Comparison of ENCODE assay signal across 38 mouse cellular contexts in the genomic region with DNA sequence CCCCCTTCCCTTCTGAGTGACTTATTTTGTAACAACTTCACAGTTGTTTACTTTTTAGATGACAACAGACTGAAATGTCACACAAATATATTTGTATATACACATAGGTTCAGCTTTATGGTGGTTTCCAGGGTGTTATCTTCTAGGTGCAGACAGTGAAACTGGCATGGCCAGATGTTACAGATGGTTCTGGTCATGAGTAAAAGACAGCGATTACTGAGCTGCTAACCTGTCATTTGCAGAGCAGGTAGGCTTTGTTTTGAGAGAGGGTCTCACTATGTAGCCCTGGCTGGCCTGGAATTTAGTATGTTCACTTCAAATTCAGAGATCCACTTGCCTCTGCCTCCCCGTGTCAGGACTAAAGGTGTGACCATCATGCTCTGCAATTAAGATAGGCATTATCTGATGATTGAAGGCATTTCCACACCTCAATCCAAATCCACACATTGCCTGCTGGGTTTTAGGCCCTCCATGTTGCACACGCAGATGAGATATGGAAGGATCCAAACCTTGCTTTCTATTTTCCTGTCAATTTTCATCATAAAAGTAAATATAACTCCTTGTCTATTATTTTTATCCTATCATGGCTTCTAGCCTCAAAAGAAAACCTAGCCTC. TPM values are rescaled to one million over a fixed set of nuclear protein-coding genes. Genes with fewer than 3 reads are reported as not detected.
DNase-seq lines count a peak whose midpoint lies in the region; ATAC-seq lines count a peak whose summit lies in the region.
"Had no signal": no experiment of that assay in that cellular context is flagged by ENCODE, and none has a peak within 500 bp of the region (broad histone marks: within the 10 kb centered on the region; RNA-seq: fewer than 3 reads in every experiment).

No protein-coding gene starts in this region.

- ATAC-seq in liver, embryonic 11.5 days (replicated peaks; ENCODE audit: low FRiP score): no peak
- no peak for ATAC-seq in liver, embryonic 16.5 days (ENCODE audit: low read depth)
- ATAC-seq: forebrain, embryonic 14.5 days; intestine, postnatal 0 days; Patski had no signal

- H3K36me3 ChIP-seq in liver, embryonic 11.5 days (ENCODE audit: control insufficient read depth, insufficient read depth, low read length): peaks cover 14% of the 10 kb centered on the region
- H3K36me3 ChIP-seq in liver, embryonic 16.5 days (ENCODE audit: control insufficient read depth, insufficient read depth): peaks cover 11% of the 10 kb centered on the region
- peaks cover 23% of the 10 kb centered on the region for H3K36me3 ChIP-seq in embryonic facial prominence, embryonic 10.5 days (replicated peaks)
- H3K36me3 ChIP-seq in hindbrain, embryonic 10.5 days: peaks cover 29% of the 10 kb centered on the region

- no peaks in the 10 kb centered on the region for H3K27me3 ChIP-seq in liver, embryonic 11.5 days (replicated peaks; ENCODE audit: control insufficient read depth, insufficient read depth, low read length)
- H3K27me3 ChIP-seq in liver, embryonic 16.5 days (ENCODE audit: control insufficient read depth, insufficient read depth, low read depth, low read length): no peaks in the 10 kb centered on the region
- no peaks in the 10 kb centered on the region for H3K27me3 ChIP-seq in embryonic facial prominence, embryonic 10.5 days (replicated peaks; ENCODE audit: low read depth, poor library complexity, severe bottlenecking)
- H3K27me3 ChIP-seq in hindbrain, embryonic 10.5 days (ENCODE audit: insufficient read depth, poor library complexity, severe bottlenecking): no peaks in the 10 kb centered on the region
- H3K27me3 ChIP-seq: embryonic facial prominence, embryonic 12.5 days; heart, embryonic 12.5 days; limb, embryonic 15.5 days; megakaryocyte, embryonic 14.5 days; neural tube, embryonic 15.5 days; Patski had no signal

- H3K4me2 ChIP-seq in liver, embryonic 11.5 days: peak overlapping the region; percentile 76; the same call in 1 of the 2 replicates
- peak overlapping the region; percentile 22 for H3K4me2 ChIP-seq in liver, embryonic 16.5 days (ENCODE audit: low read depth, low read length)

- peak; percentile 47 for DNase-seq in cerebellum, adult 9-10 months
- DNase-seq in cerebellum, adult 11-12 months: no peak
- peak; percentile 57 for DNase-seq in c-Kit-positive CD71-positive TER-119-positive erythroid progenitor cells, embryonic 14.5 days (ENCODE audit: low spot score)
- DNase-seq in liver, embryonic 11.5 days (ENCODE audit: low spot score): no peak
- DNase-seq in adrenal gland, adult 8-10 months: no peak
- DNase-seq in embryonic facial prominence, embryonic 10.5 days (ENCODE audit: low spot score): no peak
- no peak for DNase-seq in hindbrain, embryonic 10.5 days (ENCODE audit: low spot score)
- DNase-seq: adrenal gland, postnatal 25 days; cerebellum, adult 8-10 months; cerebellum, postnatal 36 days; gastrocnemius, postnatal 14 days; heart, adult 18-20 months; heart, postnatal 4 days; kidney, postnatal 14 days; lung, postnatal 36 days; midbrain, embryonic 14.5 days; retina, postnatal 1 day; right cerebral cortex, postnatal 14 days; thymus, postnatal 14 days had no signal

- WGBS in liver, embryonic 11.5 days: 66% methylated on average over 3 of the region's 3 CpGs
- WGBS in liver, embryonic 16.5 days (ENCODE audit: insufficient replicate concordance): 35% methylated on average over 3 of the region's 3 CpGs
- WGBS in embryonic facial prominence, embryonic 10.5 days: 92% methylated on average over 3 of the region's 3 CpGs
- WGBS in hindbrain, embryonic 10.5 days: 90% methylated on average over 3 of the region's 3 CpGs

- H3K9ac ChIP-seq in liver, embryonic 11.5 days (ENCODE audit: low read depth, low read length): no peak overlapping the region
- H3K9ac ChIP-seq in liver, embryonic 16.5 days (ENCODE audit: low read depth, low read length): peak overlapping the region; percentile 25; the same call in 1 of the 2 replicates
- H3K9ac ChIP-seq: limb, embryonic 15.5 days had no signal

- peak overlapping the region; percentile 41; the same call in 1 of the 2 replicates for H3K27ac ChIP-seq in liver, embryonic 11.5 days (ENCODE audit: low read depth, low read length)
- peak overlapping the region; percentile 91 for H3K27ac ChIP-seq in liver, embryonic 16.5 days (ENCODE audit: low read length)
- H3K27ac ChIP-seq in embryonic facial prominence, embryonic 10.5 days (replicated peaks): no peak overlapping the region
- no peak overlapping the region for H3K27ac ChIP-seq in hindbrain, embryonic 10.5 days
- H3K27ac ChIP-seq: embryonic facial prominence, embryonic 12.5 days had no signal

- H3K4me1 ChIP-seq in liver, embryonic 11.5 days (replicated peaks; ENCODE audit: control insufficient read depth, insufficient read depth, low read length): peaks cover 33% of the 10 kb centered on the region
- H3K4me1 ChIP-seq in liver, embryonic 16.5 days (ENCODE audit: control insufficient read depth, low read depth, low read length): peaks cover 46% of the 10 kb centered on the region
- H3K4me1 ChIP-seq in embryonic facial prominence, embryonic 10.5 days: peaks cover 31% of the 10 kb centered on the region
- peaks cover 36% of the 10 kb centered on the region for H3K4me1 ChIP-seq in hindbrain, embryonic 10.5 days (replicated peaks)

- H3K4me3 ChIP-seq in liver, embryonic 11.5 days (ENCODE audit: low read depth, low read length): no peak overlapping the region
- H3K4me3 ChIP-seq in liver, embryonic 16.5 days (ENCODE audit: low read depth, low read length): no peak overlapping the region
- no peak overlapping the region for H3K4me3 ChIP-seq in embryonic facial prominence, embryonic 10.5 days
- H3K4me3 ChIP-seq in hindbrain, embryonic 10.5 days: no peak overlapping the region

- H3K9me3 ChIP-seq in liver, embryonic 11.5 days (ENCODE audit: control insufficient read depth, low read length): no peaks in the 10 kb centered on the region
- peaks cover 3% of the 10 kb centered on the region; the same call in 1 of the 2 replicates for H3K9me3 ChIP-seq in liver, embryonic 16.5 days (replicated peaks; ENCODE audit: control insufficient read depth, low read length)
- H3K9me3 ChIP-seq in embryonic facial prominence, embryonic 10.5 days: 0 out of 2 replicates have a peak, but pooled peaks cover 4% of the 10 kb centered on the region
- H3K9me3 ChIP-seq in hindbrain, embryonic 10.5 days: no peaks in the 10 kb centered on the region
- H3K9me3 ChIP-seq: embryonic facial prominence, embryonic 12.5 days; G1E; heart, embryonic 12.5 days; limb, embryonic 10.5 days; limb, embryonic 15.5 days; megakaryocyte, embryonic 14.5 days; neural tube, embryonic 15.5 days had no signal

RNA-seq across cellular contexts. Expression of gene Zfp672, which starts 5.4 kb away (rescaled TPM):
- polyA plus RNA-seq in liver, embryonic 11.5 days (2014; fragmentation: Nextera tagmentation; extraction: Ambion mirVana): 50.6 and 50.7 TPM in 2 replicates
- polyA plus RNA-seq in liver, embryonic 16.5 days (2015; fragmentation: Nextera tagmentation; extraction: Ambion mirVana): 33.8 and 36.6 TPM in 2 replicates
- 10 to 100 TPM; 44.3 to 65.6 (median 54.7) TPM for total RNA-seq in adrenal gland, adult 8-10 months (2022)
- polyA plus RNA-seq in embryonic facial prominence, embryonic 10.5 days (2016; fragmentation: Nextera tagmentation; extraction: Ambion mirVana): 24.7 and 27.1 TPM in 2 replicates
- polyA plus RNA-seq in hindbrain, embryonic 10.5 days (2016; fragmentation: Nextera tagmentation; extraction: Ambion mirVana): 28.4 and 30.4 TPM in 2 replicates

RNA-seq across cellular contexts. Expression of gene Sh3bp5l, which starts 5.8 kb away (rescaled TPM):
- polyA plus RNA-seq in liver, embryonic 11.5 days (2014; fragmentation: Nextera tagmentation; extraction: Ambion mirVana): 20.5 and 25.3 TPM in 2 replicates
- polyA plus RNA-seq in liver, embryonic 16.5 days (2015; fragmentation: Nextera tagmentation; extraction: Ambion mirVana): 16.8 and 17.0 TPM in 2 replicates
- total RNA-seq in adrenal gland, adult 8-10 months (2022): 10 to 100 TPM; 53.5 to 58.2 (median 55.9) TPM
- 40.7 and 44.3 TPM in 2 replicates for polyA plus RNA-seq in embryonic facial prominence, embryonic 10.5 days (2016; fragmentation: Nextera tagmentation; extraction: Ambion mirVana)
- polyA plus RNA-seq in hindbrain, embryonic 10.5 days (2016; fragmentation: Nextera tagmentation; extraction: Ambion mirVana): 50.7 and 52.0 TPM in 2 replicates

RNA-seq across cellular contexts. Expression of gene Zfp692, which starts 17.9 kb away (rescaled TPM):
- polyA plus RNA-seq in liver, embryonic 11.5 days (2014; fragmentation: Nextera tagmentation; extraction: Ambion mirVana): 18.3 and 19.2 TPM in 2 replicates
- polyA plus RNA-seq in liver, embryonic 16.5 days (2015; fragmentation: Nextera tagmentation; extraction: Ambion mirVana): 9.8 and 10.1 TPM in 2 replicates
- total RNA-seq in adrenal gland, adult 8-10 months (2022): 10 to 100 TPM in 3 of 4 experiments, 1 to 10 TPM in 1; 9.6 to 26.7 (median 17.0) TPM
- 27.7 and 29.7 TPM in 2 replicates for polyA plus RNA-seq in embryonic facial prominence, embryonic 10.5 days (2016; fragmentation: Nextera tagmentation; extraction: Ambion mirVana)
- 24.2 and 28.2 TPM in 2 replicates for polyA plus RNA-seq in hindbrain, embryonic 10.5 days (2016; fragmentation: Nextera tagmentation; extraction: Ambion mirVana)

RNA-seq across cellular contexts. Expression of gene 4930438A08Rik, which starts 50.1 kb away (rescaled TPM):
- polyA plus RNA-seq in liver, embryonic 11.5 days (2014; fragmentation: Nextera tagmentation; extraction: Ambion mirVana): 0.30 and 0.44 TPM in 2 replicates
- polyA plus RNA-seq in liver, embryonic 16.5 days (2015; fragmentation: Nextera tagmentation; extraction: Ambion mirVana): 2.5 and 3.2 TPM in 2 replicates
- total RNA-seq in adrenal gland, adult 8-10 months (2022): not detected
- 0.06 TPM in 1 of 2 replicates, not detected in the other for polyA plus RNA-seq in embryonic facial prominence, embryonic 10.5 days (2016; fragmentation: Nextera tagmentation; extraction: Ambion mirVana)
- 0.12 and 0.14 TPM in 2 replicates for polyA plus RNA-seq in hindbrain, embryonic 10.5 days (2016; fragmentation: Nextera tagmentation; extraction: Ambion mirVana)
- total RNA-seq: adrenal gland, postnatal 25 days; gastrocnemius, postnatal 14 days; heart, adult 18-20 months; heart, postnatal 4 days; layer of hippocampus, adult 18-20 months; layer of hippocampus, postnatal 10 days; left cerebral cortex, adult 2 months had no signal
- polyA plus RNA-seq: brain, embryonic 14.5 days; forebrain, embryonic 14.5 days; G1E; heart, embryonic 12.5 days; heart, postnatal 0 days; hindbrain, embryonic 14.5 days; intestine, postnatal 0 days; kidney, embryonic 14.5 days; limb, embryonic 10.5 days; lung, embryonic 16.5 days; midbrain, embryonic 14.5 days; neural tube, embryonic 15.5 days; Patski had no signal

RNA-seq across cellular contexts. Expression of gene Lypd8, which starts 54.1 kb away (rescaled TPM):
- 0.14 and 0.27 TPM in 2 replicates for polyA plus RNA-seq in liver, embryonic 11.5 days (2014; fragmentation: Nextera tagmentation; extraction: Ambion mirVana)
- 0.16 and 12.0 TPM in 2 replicates for polyA plus RNA-seq in liver, embryonic 16.5 days (2015; fragmentation: Nextera tagmentation; extraction: Ambion mirVana)
- not detected for total RNA-seq in adrenal gland, adult 8-10 months (2022)
- polyA plus RNA-seq in embryonic facial prominence, embryonic 10.5 days (2016; fragmentation: Nextera tagmentation; extraction: Ambion mirVana): not detected in 2 replicates
- polyA plus RNA-seq in hindbrain, embryonic 10.5 days (2016; fragmentation: Nextera tagmentation; extraction: Ambion mirVana): not detected in 2 replicates
- total RNA-seq: adrenal gland, postnatal 25 days; gastrocnemius, postnatal 14 days; heart, adult 18-20 months; heart, postnatal 4 days; layer of hippocampus, adult 18-20 months; layer of hippocampus, postnatal 10 days; left cerebral cortex, adult 2 months had no signal
- polyA plus RNA-seq: embryonic facial prominence, embryonic 12.5 days; heart, embryonic 12.5 days; hindbrain, embryonic 14.5 days; kidney, embryonic 14.5 days; limb, embryonic 10.5 days; limb, embryonic 15.5 days; lung, embryonic 16.5 days; midbrain, embryonic 14.5 days; Patski had no signal

Comparison
In these comparisons a context has a peak if more than half of its experiments do, and no peak if none do; other contexts are left out.
1. DNase-seq: peak in cerebellum, adult 9-10 months (single experiment) and c-Kit-positive CD71-positive TER-119-positive erythroid progenitor cells, embryonic 14.5 days (single experiment); none in cerebellum, adult 11-12 months (single experiment), liver, embryonic 11.5 days (single experiment), adrenal gland, adult 8-10 months (single experiment), embryonic facial prominence, embryonic 10.5 days (single experiment) and hindbrain, embryonic 10.5 days (single experiment).
2. H3K27ac ChIP-seq: peak in liver, embryonic 11.5 days (single experiment) and liver, embryonic 16.5 days (single experiment); none in embryonic facial prominence, embryonic 10.5 days (single experiment) and hindbrain, embryonic 10.5 days (single experiment).